Mouse (Mus musculus) splenic B cell, adult 2 months (primary cell): ENCODE results near the gene Begain.

Experiments
- DNase-seq: peaks from one replicate; pipeline ENCODE4 v3.0.0-alpha.2; 2011; ENCODE audit warnings: low read depth, low spot score
- H3K27me3 ChIP-seq: 2 replicates; pipeline ENCODE4 v1.6.1; 2012; ENCODE audit warnings: mild to moderate bottlenecking, low read length, moderate library complexity, mixed read lengths; ENCODE audit not compliant: control insufficient read depth, poor library complexity, insufficient read depth, severe bottlenecking
- H3K36me3 ChIP-seq: 2 replicates; pipeline ENCODE4 v1.6.1; 2012; ENCODE audit warnings: mild to moderate bottlenecking, low read length, moderate library complexity, mixed read lengths; ENCODE audit not compliant: control insufficient read depth, poor library complexity, insufficient read depth, severe bottlenecking

Begain gene

GRCm38 (mm10) chr12:109074106-109074505 is 6.1 kb upstream of the Begain start:
- no peaks in the 10 kb centered on the region for H3K27me3 ChIP-seq
- no peaks in the 10 kb centered on the region for H3K36me3 ChIP-seq
- peak; percentile 70 for DNase-seq

- Histone ChIP-seq H3K27me3 (no peaks in the 10 kb centered on the region), H3K36me3 (no peaks in the 10 kb centered on the region)
- DNase-seq: peak; percentile 83
Observed at GRCm38 (mm10) chr12:109071248-109071647, 3.2 kb upstream of the Begain start.

- peak; percentile 49 for DNase-seq
- Histone ChIP-seq H3K36me3 (no peaks in the 10 kb centered on the region), H3K27me3 (no peaks in the 10 kb centered on the region)
Observed at GRCm38 (mm10) chr12:109069751-109070150, 1.7 kb upstream of the Begain start.

GRCm38 (mm10) chr12:109068738-109069137 is 721 bp upstream of the Begain start:
- DNase-seq: no peak
- H3K36me3 ChIP-seq: no peaks in the 10 kb centered on the region
- no peaks in the 10 kb centered on the region for H3K27me3 ChIP-seq

- H3K36me3 ChIP-seq: no peaks in the 10 kb centered on the region
- peak; percentile 65 for DNase-seq
- no peaks in the 10 kb centered on the region for H3K27me3 ChIP-seq
Observed at GRCm38 (mm10) chr12:109067561-109068135, 369 bp downstream of the Begain start.

- DNase-seq: no peak
- Histone ChIP-seq H3K36me3 (no peaks in the 10 kb centered on the region), H3K27me3 (no peaks in the 10 kb centered on the region; the same call in 1 of the 2 replicates)
Observed at GRCm38 (mm10) chr12:109058660-109059059, 9.4 kb downstream of the Begain start.

GRCm38 (mm10) chr12:109057736-109058135 is 10.3 kb downstream of the Begain start:
- no peak for DNase-seq
- Histone ChIP-seq H3K36me3 (no peaks in the 10 kb centered on the region), H3K27me3 (no peaks in the 10 kb centered on the region; the same call in 1 of the 2 replicates)

GRCm38 (mm10) chr12:109053020-109053806 is 14.8 kb downstream of the Begain start:
- H3K27me3 ChIP-seq: peaks cover 4% of the 10 kb centered on the region
- H3K36me3 ChIP-seq: no peaks in the 10 kb centered on the region
- no peak for DNase-seq

GRCm38 (mm10) chr12:109049949-109050348 is 18.1 kb downstream of the Begain start:
- Histone ChIP-seq H3K36me3 (no peaks in the 10 kb centered on the region), H3K27me3 (peaks cover 4% of the 10 kb centered on the region; the same call in 1 of the 2 replicates)
- no peak for DNase-seq

- Histone ChIP-seq H3K27me3 (no peaks in the 10 kb centered on the region), H3K36me3 (no peaks in the 10 kb centered on the region)
- no peak for DNase-seq
Observed at GRCm38 (mm10) chr12:109045581-109045980, 22.4 kb downstream of the Begain start.

GRCm38 (mm10) chr12:109044497-109044896 is 23.5 kb downstream of the Begain start:
- Histone ChIP-seq H3K36me3 (no peaks in the 10 kb centered on the region), H3K27me3 (no peaks in the 10 kb centered on the region)
- DNase-seq: peak; percentile 57

GRCm38 (mm10) chr12:109039311-109039710 is 28.7 kb downstream of the Begain start:
- H3K36me3 ChIP-seq: no peaks in the 10 kb centered on the region
- no peaks in the 10 kb centered on the region for H3K27me3 ChIP-seq
- DNase-seq: no peak

GRCm38 (mm10) chr12:109038179-109038819 is 29.7 kb downstream of the Begain start:
- no peak for DNase-seq
- no peaks in the 10 kb centered on the region for H3K27me3 ChIP-seq
- H3K36me3 ChIP-seq: no peaks in the 10 kb centered on the region

GRCm38 (mm10) chr12:109037026-109037425 is 31.0 kb downstream of the Begain start:
- no peaks in the 10 kb centered on the region for H3K36me3 ChIP-seq
- no peak for DNase-seq
- H3K27me3 ChIP-seq: no peaks in the 10 kb centered on the region

- peak; percentile 29 for DNase-seq
- H3K36me3 ChIP-seq: no peaks in the 10 kb centered on the region
Observed at GRCm38 (mm10) chr12:109023780-109024179, 44.2 kb downstream of the Begain start.

More at GRCm38 (mm10) chr12:109023780-109024179, 44.2 kb downstream of the Begain start:
- H3K27me3 ChIP-seq: no peaks in the 10 kb centered on the region
